Mouse (Mus musculus) large intestine, adult 2 months (tissue): ENCODE measurements at regions not wholly inside any gene's neighbourhood (a gene's known extent, or its start where the extent isn't known, plus 50 kb on each side); places are given as distances from the start of the nearest gene placed in this dataset.

ENCODE experiments used
- DNase-seq: peaks from one replicate; pipeline ENCODE4 v3.0.0-alpha.2; 2012; ENCODE audit warnings: low read depth, low spot score
- WGBS: fragments of 180-500 bp; shearing (Covaris S2); methylation state at CpG from one replicate; pipeline ENCODE4 v1.1.7; 2018; 5-methylcytosine and 5-hydroxymethylcytosine counted together

- DNase-seq: no peak
Observed at GRCm38 (mm10) chr3:68758609-68759008, 68.2 kb downstream of the Il12a start.

- WGBS: 75% methylated on average over 8 of the region's 8 CpGs
- no peak for DNase-seq
Observed at GRCm38 (mm10) chr3:68759375-68759774, 68.9 kb downstream of the Il12a start.

GRCm38 (mm10) chr3:68760806-68761205 is 70.4 kb downstream of the Il12a start:
- DNase-seq: no peak
- WGBS: 85% methylated on average over 2 of the region's 2 CpGs

GRCm38 (mm10) chr3:68761242-68761625 is 70.8 kb downstream of the Il12a start:
- WGBS: 36% methylated on average over 7 of the region's 7 CpGs
- DNase-seq: no peak

- no peak for DNase-seq
- 12% methylated on average over 11 of the region's 11 CpGs for WGBS
Observed at GRCm38 (mm10) chr3:68761626-68762331, 71.3 kb downstream of the Il12a start.

- WGBS: 83% methylated on average over 8 of the region's 8 CpGs
Observed at GRCm38 (mm10) chr3:68762988-68763387, 72.5 kb downstream of the Il12a start.

GRCm38 (mm10) chr3:68764336-68764735 is 73.9 kb downstream of the Il12a start:
- DNase-seq: no peak
- WGBS: 91% methylated on average over 4 of the region's 4 CpGs

More at GRCm38 (mm10) chr3:68762988-68763387, 72.5 kb downstream of the Il12a start:
- DNase-seq: no peak

GRCm38 (mm10) chr3:68764917-68765598 is 74.6 kb downstream of the Il12a start:
- 27% methylated on average over 7 of the region's 7 CpGs for WGBS

GRCm38 (mm10) chr3:68771579-68771978 is 81.1 kb downstream of the Il12a start:
- 94% methylated on average over 3 of the region's 3 CpGs for WGBS

More at GRCm38 (mm10) chr3:68764917-68765598, 74.6 kb downstream of the Il12a start:
- no peak for DNase-seq

GRCm38 (mm10) chr3:68777801-68778200 is 87.4 kb downstream of the Il12a start:
- 58% methylated on average over 2 of the region's 2 CpGs for WGBS
- no peak for DNase-seq

More at GRCm38 (mm10) chr3:68771579-68771978, 81.1 kb downstream of the Il12a start:
- DNase-seq: no peak

GRCm38 (mm10) chr3:68778354-68779040 is 88.1 kb downstream of the Il12a start:
- no peak for DNase-seq
- WGBS: 79% methylated on average over 16 of the region's 16 CpGs

- WGBS: 62% methylated on average over 7 of the region's 7 CpGs
- DNase-seq: no peak
Observed at GRCm38 (mm10) chr3:68780843-68781242, 88.5 kb upstream of the 1110032F04Rik start.

GRCm38 (mm10) chr3:68781466-68781865 is 87.9 kb upstream of the 1110032F04Rik start:
- WGBS: 40% methylated on average over 2 of the region's 2 CpGs

GRCm38 (mm10) chr3:68782363-68782762 is 87.0 kb upstream of the 1110032F04Rik start:
- 77% methylated on average over 4 of the region's 4 CpGs for WGBS
- DNase-seq: no peak

More at GRCm38 (mm10) chr3:68781466-68781865, 87.9 kb upstream of the 1110032F04Rik start:
- DNase-seq: no peak

GRCm38 (mm10) chr3:68783666-68784416 is 85.5 kb upstream of the 1110032F04Rik start:
- 28% methylated on average over 7 of the region's 7 CpGs for WGBS
- no peak for DNase-seq

- no peak for DNase-seq
- WGBS: 79% methylated on average over 3 of the region's 3 CpGs
Observed at GRCm38 (mm10) chr3:68786771-68787170, 82.6 kb upstream of the 1110032F04Rik start.

- DNase-seq: no peak
- 53% methylated on average over 10 of the region's 10 CpGs for WGBS
Observed at GRCm38 (mm10) chr3:68787385-68788175, 81.8 kb upstream of the 1110032F04Rik start.

- WGBS: 77% methylated on average over 6 of the region's 6 CpGs
Observed at GRCm38 (mm10) chr3:68789491-68789890, 79.9 kb upstream of the 1110032F04Rik start.

GRCm38 (mm10) chr3:68790466-68790865 is 78.9 kb upstream of the 1110032F04Rik start:
- no peak for DNase-seq
- 85% methylated on average over 4 of the region's 4 CpGs for WGBS

More at GRCm38 (mm10) chr3:68789491-68789890, 79.9 kb upstream of the 1110032F04Rik start:
- DNase-seq: no peak
